Mouse (Mus musculus) midbrain, embryonic 13.5 days (tissue): Measurements from ENCODE around the gene Gpc6. TPM values are rescaled to one million over a fixed set of nuclear protein-coding genes. Genes with fewer than 3 reads are reported as not detected.

Experiments
- ATAC-seq: fragments of 200-750 bp; cut with Nextera tagmentation; 2 replicates; pipeline ENCODE4 v1.8.0; 2017; ENCODE audit warnings: mild to moderate bottlenecking, moderate TSS enrichment, moderate library complexity
- H3K27ac ChIP-seq: fragments of 300-500 bp; sonication (generic); 2 replicates; pipeline ENCODE4 v1.5.1; 2015; ENCODE audit warnings: inconsistent platforms, mild to moderate bottlenecking, moderate library complexity
- H3K27me3 ChIP-seq: fragments of 300-500 bp; sonication (generic); 2 replicates; pipeline ENCODE4 v1.6.1; 2015; ENCODE audit warnings: mild to moderate bottlenecking, inconsistent platforms
- H3K36me3 ChIP-seq: fragments of 300-500 bp; sonication (generic); 2 replicates; pipeline ENCODE4 v1.6.1; 2015; ENCODE audit warnings: mild to moderate bottlenecking, inconsistent platforms
- H3K4me1 ChIP-seq: fragments of 300-500 bp; sonication (generic); replicated peaks from 2 replicates; pipeline ENCODE4 v1.6.1; 2015; ENCODE audit warnings: inconsistent platforms
- H3K4me2 ChIP-seq: fragments of 300-500 bp; sonication (generic); replicated peaks from 2 replicates; pipeline ENCODE4 v1.6.1; 2015; ENCODE audit warnings: moderate library complexity, mild to moderate bottlenecking, inconsistent platforms
- H3K4me3 ChIP-seq: fragments of 300-500 bp; sonication (generic); replicated peaks from 2 replicates; pipeline ENCODE4 v1.5.1; 2015; ENCODE audit warnings: mild to moderate bottlenecking, inconsistent platforms
- H3K9ac ChIP-seq: fragments of 300-500 bp; sonication (generic); replicated peaks from 2 replicates; pipeline ENCODE4 v1.6.1; 2015; ENCODE audit warnings: mild to moderate bottlenecking, inconsistent platforms
- H3K9me3 ChIP-seq: fragments of 300-500 bp; sonication (generic); 2 replicates; pipeline ENCODE4 v1.6.1; 2016; ENCODE audit warnings: mild to moderate bottlenecking, inconsistent platforms
- WGBS: fragments of 180-500 bp; shearing (Covaris S2); methylation state at CpG from one replicate; pipeline ENCODE4 v1.1.7; 2015; 5-methylcytosine and 5-hydroxymethylcytosine counted together
- polyA plus RNA-seq: library from polyadenylated mRNA; unstranded; fragments of >200 nt; fragmentation: Nextera tagmentation; extraction: Ambion mirVana; gene quantifications from 2 replicates; pipeline ENCODE4 v1.2.1, GENCODE M21; 2015

Gene Gpc6
- polyA plus RNA-seq, 1 experiment from 2014 or later, result 20.8 TPM

DNA sequence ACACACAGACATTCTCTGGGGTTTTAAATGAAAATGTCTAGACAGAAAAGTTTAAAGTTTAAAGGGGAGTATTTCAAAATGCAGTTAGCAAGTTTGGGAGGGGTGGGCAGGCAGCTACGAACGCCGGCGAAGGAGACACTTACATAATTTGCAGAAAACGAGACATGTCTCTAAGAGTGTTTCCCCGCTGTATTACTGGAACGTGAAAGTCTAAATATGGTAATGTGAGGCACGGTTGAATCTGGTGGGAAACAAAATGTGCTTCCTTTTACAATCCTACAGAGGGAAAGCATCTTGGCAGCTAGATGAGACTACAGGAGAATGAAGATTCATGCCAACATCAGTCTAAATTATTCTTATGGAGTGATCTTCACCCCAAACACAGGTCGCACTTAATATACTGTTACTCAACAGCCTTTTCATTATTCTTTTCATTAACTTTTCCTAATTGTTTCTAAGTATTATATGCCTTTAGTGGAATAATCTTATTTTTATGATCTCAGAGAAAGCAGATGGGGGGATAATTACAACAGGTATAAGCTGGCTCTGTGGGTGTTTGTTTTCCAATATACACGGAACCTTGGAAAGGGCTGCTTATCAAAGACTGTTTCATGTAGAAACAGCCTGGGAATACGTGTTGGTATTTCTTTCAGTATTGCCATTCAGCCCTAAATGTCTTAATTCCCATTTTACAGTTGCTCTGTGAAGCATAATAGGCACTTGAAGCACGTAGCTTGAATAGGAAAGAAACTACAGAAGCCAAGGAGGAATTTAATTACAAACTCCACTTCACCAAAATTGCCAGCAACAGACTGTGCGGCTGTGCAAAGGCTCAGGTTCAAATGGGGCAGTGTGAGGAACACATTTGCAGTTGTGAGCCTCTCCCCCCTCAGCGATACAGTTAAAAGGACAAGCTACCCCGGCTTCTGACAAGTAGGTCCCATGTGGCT, 885.5 kb downstream of the Gpc6 start:
- H3K36me3 ChIP-seq, result no peaks in the 10 kb centered on the region
- no peak overlapping the region for H3K9ac ChIP-seq
- no peaks in the 10 kb centered on the region for H3K27me3 ChIP-seq
- 65% methylated on average over 15 of the region's 15 CpGs for WGBS
- H3K4me1 ChIP-seq, result peaks cover 16% of the 10 kb centered on the region; the same call in 1 of the 2 replicates
- no peak overlapping the region for H3K4me3 ChIP-seq
- H3K27ac ChIP-seq, result no peak overlapping the region
- H3K9me3 ChIP-seq, result no peaks in the 10 kb centered on the region
- no peak overlapping the region for H3K4me2 ChIP-seq
- 0 out of 2 replicates have a peak, but pooled peaks have one; percentile 37 for ATAC-seq

DNA sequence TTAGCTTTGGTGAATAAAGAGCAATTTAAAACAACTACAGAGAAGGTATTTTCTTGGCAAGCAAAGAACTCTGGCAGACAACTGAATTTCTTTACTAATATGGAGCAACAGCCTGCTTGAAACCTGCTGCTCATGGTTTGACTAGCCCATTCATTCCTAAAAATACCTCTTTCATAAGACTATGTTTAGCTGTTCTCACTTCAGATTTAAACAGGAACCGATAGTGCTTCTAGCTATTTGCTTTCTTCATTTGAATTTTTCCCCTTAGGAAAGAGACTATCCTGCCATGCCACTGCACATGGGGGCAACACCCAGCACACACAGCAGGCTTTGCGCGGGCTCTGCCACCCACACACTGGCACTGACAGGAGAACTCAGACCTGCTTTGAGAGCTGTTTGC, 888.4 kb downstream of the Gpc6 start:
- Histone ChIP-seq H3K9me3 (no peaks in the 10 kb centered on the region), H3K9ac (no peak overlapping the region), H3K27me3 (no peaks in the 10 kb centered on the region), H3K27ac (no peak overlapping the region), H3K36me3 (no peaks in the 10 kb centered on the region), H3K4me1 (peaks cover 16% of the 10 kb centered on the region; the same call in 1 of the 2 replicates), H3K4me3 (no peak overlapping the region), H3K4me2 (no peak overlapping the region)
- no peak for ATAC-seq
- 73% methylated on average over 3 of the region's 3 CpGs for WGBS

DNA sequence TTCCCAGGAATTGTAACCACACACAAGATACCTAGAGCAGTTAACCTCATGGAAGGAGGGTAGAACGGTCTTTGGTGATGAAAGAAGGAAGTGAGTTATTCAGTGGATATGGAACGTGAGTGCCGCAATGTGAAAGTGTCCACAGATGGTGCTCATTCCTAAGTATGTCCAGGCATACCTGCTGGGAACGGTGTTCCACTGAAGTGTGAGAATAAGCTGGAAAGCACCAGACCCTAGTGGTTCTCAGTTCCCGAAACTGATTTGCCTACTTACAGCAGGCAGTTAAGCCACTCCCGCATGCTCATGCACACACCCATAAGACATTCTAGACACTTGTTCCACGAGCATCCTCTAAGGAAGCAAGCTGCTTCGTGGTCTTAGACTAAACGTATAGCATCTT, 890.9 kb downstream of the Gpc6 start:
- Histone ChIP-seq H3K9ac (no peak overlapping the region), H3K4me3 (no peak overlapping the region), H3K36me3 (no peaks in the 10 kb centered on the region), H3K4me1 (peaks cover 6% of the 10 kb centered on the region; the same call in 1 of the 2 replicates), H3K4me2 (no peak overlapping the region), H3K9me3 (no peaks in the 10 kb centered on the region), H3K27ac (no peak overlapping the region), H3K27me3 (no peaks in the 10 kb centered on the region)
- no peak for ATAC-seq
- WGBS, result 92% methylated on average over 9 of the region's 9 CpGs

DNA sequence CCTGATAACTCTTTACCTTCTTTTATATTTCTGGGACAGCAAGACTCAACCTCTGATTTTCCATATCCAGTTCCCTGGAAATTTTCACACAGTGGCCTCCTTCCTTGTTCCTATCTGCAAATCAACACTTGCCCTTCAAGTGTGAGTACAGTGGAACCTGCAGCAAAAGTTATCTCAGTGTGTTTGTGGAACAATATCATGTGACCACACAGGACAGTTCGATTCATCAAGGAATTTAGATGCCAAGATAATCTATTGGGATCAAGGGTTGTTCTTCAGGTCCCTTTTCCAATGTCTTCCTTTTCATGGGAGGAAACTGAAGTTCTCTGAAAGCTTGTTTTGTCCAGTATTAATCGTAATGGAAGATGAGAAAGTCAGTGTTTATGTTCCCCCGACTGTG, 891.6 kb downstream of the Gpc6 start:
- no peaks in the 10 kb centered on the region for H3K9me3 ChIP-seq
- H3K36me3 ChIP-seq, result no peaks in the 10 kb centered on the region
- ATAC-seq, result no peak
- peaks cover 6% of the 10 kb centered on the region; the same call in 1 of the 2 replicates for H3K4me1 ChIP-seq
- 91% methylated on average over 3 of the region's 3 CpGs for WGBS
- H3K9ac ChIP-seq, result no peak overlapping the region
- no peak overlapping the region for H3K4me2 ChIP-seq
- no peaks in the 10 kb centered on the region for H3K27me3 ChIP-seq
- H3K4me3 ChIP-seq, result no peak overlapping the region
- no peak overlapping the region for H3K27ac ChIP-seq

DNA sequence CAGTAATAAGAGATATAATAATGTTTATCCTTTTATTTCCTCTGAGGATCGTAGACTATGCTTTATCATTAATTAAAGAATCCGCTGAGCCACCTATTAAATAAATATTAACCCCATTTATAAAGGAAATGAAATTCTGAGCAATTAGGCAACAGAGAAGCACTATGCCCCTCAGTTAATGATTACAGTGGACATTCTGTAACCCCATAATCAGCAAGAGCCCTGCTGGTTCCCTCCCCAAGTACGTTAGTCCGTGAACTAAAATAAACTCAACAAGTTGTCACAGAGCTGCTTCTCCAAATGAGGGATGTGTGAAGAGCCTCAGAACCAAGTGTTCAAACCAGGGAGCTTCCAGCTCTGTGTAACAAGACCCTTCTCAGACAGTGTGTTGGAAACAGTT, 892.1 kb downstream of the Gpc6 start:
- H3K4me3 ChIP-seq, result no peak overlapping the region
- no peak overlapping the region for H3K27ac ChIP-seq
- H3K9ac ChIP-seq, result no peak overlapping the region
- H3K27me3 ChIP-seq, result no peaks in the 10 kb centered on the region
- H3K9me3 ChIP-seq, result no peaks in the 10 kb centered on the region
- no peak overlapping the region for H3K4me2 ChIP-seq
- H3K36me3 ChIP-seq, result no peaks in the 10 kb centered on the region
- 89% methylated on average over 4 of the region's 4 CpGs for WGBS
- no peak for ATAC-seq
- H3K4me1 ChIP-seq, result peaks cover 6% of the 10 kb centered on the region; the same call in 1 of the 2 replicates

DNA sequence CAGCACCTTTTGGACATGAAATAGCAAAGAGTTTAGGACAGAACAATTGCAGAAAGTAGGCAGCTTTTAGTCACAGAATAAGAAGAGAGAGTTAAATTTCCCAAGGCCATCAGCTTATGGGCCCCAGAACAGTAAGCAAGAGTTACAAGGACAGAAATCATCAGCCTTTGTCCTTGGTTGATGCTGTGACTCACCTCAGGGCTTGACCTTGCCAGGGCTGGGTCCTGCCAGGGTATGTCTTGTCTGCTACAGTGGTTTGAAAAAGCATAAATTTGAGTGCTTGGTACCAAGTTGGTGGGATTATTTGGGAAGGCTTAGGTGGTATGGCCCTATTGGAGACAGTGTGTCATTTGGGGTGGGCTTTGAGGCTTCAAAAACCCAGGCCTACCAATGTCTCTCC, 899.4 kb downstream of the Gpc6 start:
- no peak overlapping the region for H3K9ac ChIP-seq
- no peak overlapping the region for H3K4me2 ChIP-seq
- no peak overlapping the region for H3K4me3 ChIP-seq
- peaks cover 7% of the 10 kb centered on the region; the same call in 1 of the 2 replicates for H3K4me1 ChIP-seq
- ATAC-seq, result no peak
- no peaks in the 10 kb centered on the region for H3K9me3 ChIP-seq
- no peaks in the 10 kb centered on the region for H3K36me3 ChIP-seq
- H3K27me3 ChIP-seq, result no peaks in the 10 kb centered on the region
- no peak overlapping the region for H3K27ac ChIP-seq

DNA sequence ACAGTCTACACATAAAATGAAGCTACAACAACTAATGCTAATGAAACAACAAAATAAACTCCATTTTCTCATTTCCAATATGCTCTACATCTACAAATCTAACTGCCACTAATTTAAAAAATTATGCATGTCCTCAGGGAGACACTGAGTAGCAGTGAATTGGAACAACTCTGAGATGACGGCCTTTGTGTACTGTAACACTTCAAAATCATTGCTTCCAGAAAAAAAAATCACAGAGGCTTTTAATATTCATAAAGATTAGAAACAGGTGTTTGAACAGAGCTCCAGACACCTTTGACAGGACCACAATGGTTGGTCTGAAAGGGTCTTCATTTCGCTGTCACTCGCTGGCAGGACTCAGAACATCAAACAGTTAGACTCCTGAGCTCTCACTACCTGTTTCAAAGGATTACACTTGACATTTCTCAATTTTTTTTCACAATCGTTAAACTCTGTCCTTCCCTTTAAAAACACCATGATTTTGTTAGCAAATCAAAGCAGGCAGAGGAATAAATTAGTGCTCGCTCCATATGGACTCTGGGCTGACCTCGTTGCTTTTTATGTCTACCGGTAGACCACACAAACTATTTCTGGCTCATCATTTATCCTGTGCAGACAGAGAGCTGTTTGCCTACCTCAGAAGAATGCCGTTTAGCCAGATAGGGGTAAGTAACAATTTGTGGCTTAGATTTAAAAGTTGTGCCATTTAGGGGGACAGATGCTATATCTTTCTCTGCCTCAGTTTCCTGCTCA, 901.4 kb downstream of the Gpc6 start:
- 0 out of 2 replicates have a peak, but pooled peaks have one; percentile 27 for ATAC-seq
- 69% methylated on average over 8 of the region's 8 CpGs for WGBS
- no peak overlapping the region for H3K4me3 ChIP-seq
- H3K9ac ChIP-seq, result no peak overlapping the region
- no peaks in the 10 kb centered on the region for H3K27me3 ChIP-seq
- no peak overlapping the region for H3K27ac ChIP-seq
- H3K36me3 ChIP-seq, result no peaks in the 10 kb centered on the region
- H3K4me2 ChIP-seq, result no peak overlapping the region
- no peaks in the 10 kb centered on the region for H3K9me3 ChIP-seq
- H3K4me1 ChIP-seq, result peaks cover 7% of the 10 kb centered on the region; the same call in 1 of the 2 replicates

DNA sequence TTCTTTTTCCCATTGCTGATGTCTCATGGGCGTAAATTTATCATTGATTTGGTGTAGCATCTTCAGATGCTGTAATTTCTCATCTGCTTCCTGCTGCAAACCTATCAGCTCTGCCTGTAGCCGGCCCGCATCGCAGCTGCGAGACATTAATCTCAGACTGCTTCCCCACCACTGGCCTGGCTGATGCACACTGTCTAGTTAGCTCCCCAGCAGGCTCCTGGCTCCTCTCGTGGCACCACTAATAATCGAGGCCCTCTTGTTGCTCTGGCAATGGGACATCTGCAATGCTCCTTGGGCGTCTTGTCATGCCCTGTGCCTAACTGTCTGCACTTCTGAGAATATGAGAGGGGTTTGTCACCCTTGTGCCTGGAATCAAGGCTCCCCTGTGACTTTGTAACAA, 906.2 kb downstream of the Gpc6 start:
- H3K27me3 ChIP-seq, result no peaks in the 10 kb centered on the region
- no peaks in the 10 kb centered on the region for H3K9me3 ChIP-seq
- H3K27ac ChIP-seq, result no peak overlapping the region
- WGBS, result 86% methylated on average over 8 of the region's 8 CpGs
- no peak overlapping the region for H3K4me3 ChIP-seq
- H3K9ac ChIP-seq, result no peak overlapping the region
- H3K4me2 ChIP-seq, result no peak overlapping the region
- peaks cover 7% of the 10 kb centered on the region; the same call in 1 of the 2 replicates for H3K4me1 ChIP-seq
- no peaks in the 10 kb centered on the region for H3K36me3 ChIP-seq
- ATAC-seq, result no peak

DNA sequence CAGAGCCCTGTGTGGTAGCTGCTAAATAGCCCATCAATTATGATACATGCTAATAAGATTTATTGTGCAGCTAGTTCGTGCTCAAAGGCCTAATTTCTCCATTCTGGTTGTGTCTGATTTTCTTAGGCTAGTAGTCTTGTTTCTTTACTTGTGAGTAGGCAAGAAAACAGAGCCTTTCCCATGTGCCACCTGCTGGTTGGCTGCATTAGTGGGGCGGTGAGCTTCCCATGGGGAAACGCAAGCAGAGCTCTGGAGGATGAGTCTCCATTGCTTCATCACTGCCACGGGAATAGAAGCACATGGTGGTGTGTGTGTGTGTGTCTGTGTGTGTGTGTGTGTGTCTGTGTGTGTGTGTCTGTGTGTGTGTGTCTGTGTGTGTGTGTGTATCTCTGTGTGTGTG, 906.6 kb downstream of the Gpc6 start:
- Histone ChIP-seq H3K9ac (no peak overlapping the region), H3K4me1 (peaks cover 3% of the 10 kb centered on the region; the same call in 1 of the 2 replicates), H3K9me3 (no peaks in the 10 kb centered on the region), H3K4me2 (no peak overlapping the region), H3K36me3 (no peaks in the 10 kb centered on the region), H3K4me3 (no peak overlapping the region), H3K27ac (no peak overlapping the region), H3K27me3 (no peaks in the 10 kb centered on the region)
- whole genome bisulfite sequencing, result 60% methylated on average over 4 of the region's 4 CpGs
- no peak for ATAC-seq

DNA sequence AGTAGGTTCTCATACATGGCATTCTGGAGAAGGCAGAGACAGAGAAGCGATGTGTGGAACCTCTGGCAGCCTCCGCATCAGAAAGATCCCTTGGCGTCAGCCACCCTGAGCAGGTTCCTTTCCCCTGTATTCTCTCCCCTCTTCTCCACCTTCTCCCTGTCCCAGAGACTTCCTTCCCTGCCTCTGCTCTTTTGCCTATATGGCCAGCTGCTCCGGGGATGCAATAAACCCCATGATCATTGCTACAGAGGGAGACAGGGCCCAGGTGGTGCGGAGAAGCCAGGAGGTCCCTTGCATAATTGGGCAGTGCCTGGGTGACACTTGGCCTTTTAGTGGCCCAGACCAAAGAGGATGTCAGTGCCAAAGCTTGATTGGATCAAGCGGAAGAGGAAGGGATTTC, 910.4 kb downstream of the Gpc6 start:
- 96% methylated on average over 6 of the region's 6 CpGs for WGBS
- H3K36me3 ChIP-seq, result no peaks in the 10 kb centered on the region
- H3K4me2 ChIP-seq, result no peak overlapping the region
- no peaks in the 10 kb centered on the region for H3K9me3 ChIP-seq
- H3K4me1 ChIP-seq, result no peaks in the 10 kb centered on the region
- H3K4me3 ChIP-seq, result no peak overlapping the region
- no peaks in the 10 kb centered on the region for H3K27me3 ChIP-seq
- no peak for ATAC-seq
- no peak overlapping the region for H3K27ac ChIP-seq
- no peak overlapping the region for H3K9ac ChIP-seq

DNA sequence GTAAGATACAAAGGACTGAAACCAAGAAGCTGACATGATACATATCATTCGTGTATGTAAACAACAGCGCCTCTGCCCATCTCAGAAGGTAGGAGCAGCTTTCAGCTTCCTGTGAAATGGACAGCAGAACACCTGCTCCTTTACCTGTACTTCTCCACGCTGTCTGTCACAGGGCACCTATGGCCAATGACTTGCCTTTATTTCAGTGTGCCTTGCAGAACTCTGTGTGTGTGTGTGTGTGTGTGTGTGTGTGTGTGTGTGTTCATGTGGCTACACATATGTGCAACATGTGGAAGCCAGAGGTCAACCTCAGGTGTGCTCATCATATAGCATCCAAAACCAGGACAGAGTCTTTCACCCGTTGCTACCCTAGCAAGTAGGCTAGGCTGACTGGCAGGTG, 911.9 kb downstream of the Gpc6 start:
- ATAC-seq, result no peak
- H3K4me3 ChIP-seq, result no peak overlapping the region
- H3K4me2 ChIP-seq, result no peak overlapping the region
- no peaks in the 10 kb centered on the region for H3K27me3 ChIP-seq
- WGBS, result 93% methylated on average over 4 of the region's 4 CpGs
- no peak overlapping the region for H3K9ac ChIP-seq
- no peaks in the 10 kb centered on the region for H3K36me3 ChIP-seq
- H3K4me1 ChIP-seq, result 0 out of 2 replicates have a peak, but pooled peaks cover 8% of the 10 kb centered on the region
- no peaks in the 10 kb centered on the region for H3K9me3 ChIP-seq
- H3K27ac ChIP-seq, result no peak overlapping the region

DNA sequence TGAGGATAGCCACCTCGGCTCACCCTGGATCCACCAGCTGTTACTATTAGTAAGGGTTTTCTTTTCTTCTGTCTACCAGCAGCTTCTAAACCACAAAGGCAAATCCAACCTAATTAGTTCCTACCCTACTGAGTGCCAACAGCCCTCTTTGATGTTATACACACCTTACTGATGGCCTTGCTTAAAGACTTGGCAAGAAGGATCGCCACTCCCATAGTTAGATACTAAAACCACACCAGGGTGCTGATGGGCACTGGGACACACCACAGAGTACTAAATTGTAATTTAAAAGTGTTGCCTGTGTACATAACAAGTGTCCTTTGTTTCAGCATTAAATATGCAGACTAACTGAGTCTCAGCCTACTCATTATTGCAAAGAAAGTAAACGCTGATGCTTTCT, 912.6 kb downstream of the Gpc6 start:
- no peak for ATAC-seq

More for the DNA sequence above, 912.6 kb downstream of the Gpc6 start:
- Histone ChIP-seq H3K9me3 (no peaks in the 10 kb centered on the region), H3K9ac (no peak overlapping the region), H3K4me2 (no peak overlapping the region), H3K4me1 (0 out of 2 replicates have a peak, but pooled peaks cover 8% of the 10 kb centered on the region), H3K27ac (no peak overlapping the region), H3K36me3 (no peaks in the 10 kb centered on the region), H3K27me3 (no peaks in the 10 kb centered on the region), H3K4me3 (no peak overlapping the region)
- WGBS, result 49% methylated on average over 3 of the region's 3 CpGs
